Mouse (Mus musculus): ENCODE measurements at regions not wholly inside any gene's neighbourhood (a gene's known extent, or its start where the extent isn't known, plus 50 kb on each side); places are given as distances from the start of the nearest gene placed in this dataset.
A peak's percentile ranks its signal among the peaks of the same experiment; 100 is the strongest.

DNA sequence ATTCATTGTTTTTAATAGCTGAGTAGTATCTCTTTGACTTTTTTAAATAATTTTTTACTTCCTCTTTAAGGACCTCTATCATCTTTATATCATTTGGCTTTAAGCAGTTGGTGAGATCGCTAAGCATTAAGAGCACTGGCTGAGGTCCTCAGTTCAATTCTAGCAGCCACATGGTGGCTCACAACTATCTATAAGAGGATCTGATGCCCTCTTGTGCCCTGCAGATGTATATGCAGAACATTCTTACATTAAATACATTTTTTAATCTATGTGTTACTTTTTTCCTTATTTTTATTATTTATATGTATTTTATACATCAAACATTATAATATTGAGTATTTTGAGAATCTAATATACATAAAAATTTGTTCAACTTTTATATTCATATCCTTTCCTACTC lies 119.3 kb downstream of the Efhb start:
- DNase-seq (ENCODE audit: extremely low spot score in 1 of 2, low spot score in 2 of 2), result no peak
- intact Hi-C loops (cut with DNase I), result no loop called here
- peak; percentile 27 for TF ChIP-seq CTCF (IDR thresholded peaks at IDR 0.05)
- Histone ChIP-seq H3K4me3 (no peak overlapping the region), H3K27ac (no peak overlapping the region)

DNA sequence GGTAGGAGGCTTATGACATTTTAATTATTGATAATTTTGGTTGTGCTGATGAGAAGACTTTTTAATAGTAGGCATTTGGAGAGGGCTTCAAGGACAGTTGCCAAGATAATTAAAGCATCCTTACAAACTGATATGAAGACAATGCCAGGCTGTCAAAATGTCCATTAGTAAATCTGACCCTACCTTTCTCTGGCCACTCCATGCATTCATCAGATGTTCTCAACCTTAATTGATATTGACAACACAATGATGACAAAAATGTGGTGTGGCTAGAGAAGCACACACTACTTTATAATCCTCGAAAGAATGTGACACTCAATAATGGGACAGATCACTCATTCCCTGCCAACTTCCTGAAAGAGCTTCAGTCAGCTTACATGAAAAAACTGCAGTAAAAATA lies 140.1 kb downstream of the Efhb start:
- DNase-seq (ENCODE audit: extremely low spot score in 1 of 2, low spot score in 2 of 2), result no peak
- no peak overlapping the region for H3K4me3 ChIP-seq
- no peak for TF ChIP-seq CTCF (IDR thresholded peaks at IDR 0.05)
- intact Hi-C loops (cut with DNase I), result no loop called here
- H3K27ac ChIP-seq, result no peak overlapping the region

Data from left cerebral cortex, adult 2 months (tissue).